In genomic region chr14:57803731-57804130, GRCm38 (mm10) we compare ENCODE assay signal across 24 mouse cellular contexts. TPM values are rescaled to one million over a fixed set of nuclear protein-coding genes. Genes with fewer than 3 reads are reported as not detected.
"Had no signal": no experiment of that assay in that cellular context is flagged by ENCODE, and none has a peak within 500 bp of the region (broad histone marks: within the 10 kb centered on the region; RNA-seq: fewer than 3 reads in every experiment).

No protein-coding gene starts in this region.

- H3K9me3 ChIP-seq: liver, embryonic 15.5 days; lung, embryonic 15.5 days; megakaryocyte, embryonic 14.5 days; midbrain, embryonic 10.5 days; midbrain, embryonic 13.5 days; neural tube, embryonic 12.5 days; stomach, embryonic 15.5 days had no signal

- H3K27me3 ChIP-seq: liver, embryonic 15.5 days; lung, embryonic 15.5 days; megakaryocyte, embryonic 14.5 days; midbrain, embryonic 13.5 days; neural tube, embryonic 12.5 days; stomach, embryonic 15.5 days had no signal

- H3K9ac ChIP-seq: liver, embryonic 15.5 days; liver, postnatal 0 days; lung, embryonic 15.5 days; midbrain, embryonic 13.5 days; neural tube, embryonic 12.5 days; stomach, embryonic 15.5 days had no signal

- H3K27ac ChIP-seq: liver, embryonic 15.5 days; lung, embryonic 15.5 days; macrophage; midbrain, embryonic 10.5 days; midbrain, embryonic 13.5 days; neural tube, embryonic 12.5 days; stomach, embryonic 15.5 days; stomach, postnatal 0 days had no signal

- DNase-seq: liver, postnatal 0 days; lung, adult 2 months; lung, postnatal 14 days; lung, postnatal 36 days; right cerebral cortex, postnatal 14 days; thymus, adult 2 months; thymus, postnatal 25 days; thymus, postnatal 4 days had no signal

- H3K4me2 ChIP-seq: liver, embryonic 15.5 days; lung, embryonic 15.5 days; midbrain, embryonic 13.5 days; neural tube, embryonic 12.5 days; stomach, embryonic 15.5 days had no signal

- ATAC-seq: liver, postnatal 0 days; lung, postnatal 0 days; midbrain, embryonic 13.5 days; midbrain, embryonic 16.5 days had no signal

- H3K4me3 ChIP-seq: liver, embryonic 15.5 days; lung, embryonic 15.5 days; megakaryocyte, embryonic 14.5 days; midbrain, embryonic 10.5 days; midbrain, embryonic 13.5 days; neural tube, embryonic 12.5 days; stomach, embryonic 15.5 days had no signal

RNA-seq across cellular contexts. Expression of gene Ska3, which starts 22.3 kb away (rescaled TPM):
- total RNA-seq: neutrophil, adult 5-6 weeks had no signal

RNA-seq across cellular contexts. Expression of gene Gm49361, which starts 57.8 kb away (rescaled TPM):
- total RNA-seq: megakaryocyte progenitor cell, adult 5-6 weeks; neutrophil, adult 5-6 weeks had no signal
- polyA plus RNA-seq: liver, embryonic 15.5 days; liver, postnatal 0 days; lung, embryonic 15.5 days; lung, postnatal 0 days; macrophage; midbrain, embryonic 10.5 days; midbrain, embryonic 13.5 days; midbrain, embryonic 16.5 days; neural tube, embryonic 12.5 days; neural tube, embryonic 14.5 days; spleen, adult 2 months; stomach, embryonic 15.5 days; stomach, postnatal 0 days; thymus, adult 2 months; urinary bladder, adult 2 months had no signal
